Mouse (Mus musculus) adrenal gland, postnatal 4 days (tissue): ENCODE data around the gene Prkab2. TPM values are rescaled to one million over a fixed set of nuclear protein-coding genes. Genes with fewer than 3 reads are reported as not detected.

ENCODE experiments used
- DNase-seq, 2 experiments: peaks; one replicate each; pipeline ENCODE4 v3.0.0; 2021 to 2022; ENCODE audit warnings: low spot score in 2 of 2, mixed read lengths in 2 of 2
- long read RNA-seq, 2 experiments: library from polyadenylated mRNA; stranded (forward); transcript quantifications; one replicate each; pipeline ENCODE4 v2.0.0; 2021
- total RNA-seq, 2 experiments: library from RNA; stranded (reverse); gene quantifications; 2 replicates each; pipeline ENCODE4 v1.2.3; 2021

The Prkab2 gene
- total RNA-seq, result 1 to 10 TPM; 9.4 to 9.8 TPM
- long read RNA-seq, experiment 1, partial matches to known transcripts, result 1 of 2 reads
- long read RNA-seq, experiment 1, other reads (novel, unspliced or antisense), result 1 of 2 reads
- long read RNA-seq, experiment 2, partial matches to known transcripts, result 2 of 7 reads
- long read RNA-seq, experiment 2, other reads (novel, unspliced or antisense), result 5 of 7 reads

GRCm38 (mm10) chr3:97657655-97658411 lies at the start of gene Prkab2:
Prkab2 (plus strand) TSS chr3:97658193.
- DNase-seq, result peak; percentile 98 to 100

GRCm38 (mm10) chr3:97609201-97609844 lies 48.7 kb upstream of the Prkab2 start:
- no peak for DNase-seq

DNA sequence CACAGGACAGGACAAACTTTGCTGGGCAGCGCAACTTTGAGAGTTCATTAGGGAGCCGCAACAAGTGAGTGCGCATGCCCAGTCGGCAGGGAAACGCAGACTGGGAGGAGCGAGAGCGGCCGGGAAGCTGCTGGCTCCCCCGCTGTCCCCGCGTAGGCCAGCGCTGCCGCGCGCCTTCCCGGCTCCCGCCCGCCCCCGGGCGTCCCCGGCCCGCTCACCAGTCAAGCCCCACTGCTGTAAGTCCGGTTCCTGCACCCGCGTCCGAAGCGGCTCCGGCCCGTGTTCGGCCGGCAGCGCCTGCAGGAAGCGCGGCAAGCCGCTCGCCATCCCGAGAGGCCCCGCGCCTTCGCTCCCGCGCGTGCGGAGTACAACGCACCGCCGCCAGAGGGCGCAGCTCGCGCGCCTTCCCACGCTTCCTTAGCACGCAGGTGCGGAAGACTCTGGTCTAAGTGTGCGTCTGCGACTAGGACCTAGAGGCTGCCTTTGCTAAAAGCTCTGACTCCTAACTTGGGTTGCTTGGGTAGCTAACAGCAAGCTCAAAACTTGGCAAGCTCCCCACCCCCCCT lies 48.1 kb upstream of the Prkab2 start, which contains the start of gene Chd1l:
Chd1l (minus strand) TSS at position 359 of the 566 bp plus-strand sequence.
- DNase-seq, result peak; percentile 82 to 84

DNA sequence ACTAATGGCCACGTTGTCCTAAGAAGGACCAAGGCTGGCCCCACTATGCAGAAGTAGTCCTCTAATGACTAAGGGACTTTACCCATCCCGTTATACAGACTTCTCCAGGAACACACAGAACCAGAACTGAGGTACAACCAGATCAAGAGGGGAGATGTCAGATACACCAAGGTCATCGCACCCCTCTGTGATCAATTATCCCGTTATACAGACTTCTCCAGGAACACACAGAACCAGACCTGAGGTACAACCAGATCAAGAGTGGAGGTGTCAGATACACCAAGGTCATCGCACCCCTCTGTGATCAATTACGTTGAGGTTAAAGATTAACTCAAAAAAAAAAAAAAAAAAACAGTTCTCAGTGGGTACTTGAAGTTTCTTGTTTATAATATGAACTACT lies 47.0 kb upstream of the Prkab2 start:
- no peak for DNase-seq

DNA sequence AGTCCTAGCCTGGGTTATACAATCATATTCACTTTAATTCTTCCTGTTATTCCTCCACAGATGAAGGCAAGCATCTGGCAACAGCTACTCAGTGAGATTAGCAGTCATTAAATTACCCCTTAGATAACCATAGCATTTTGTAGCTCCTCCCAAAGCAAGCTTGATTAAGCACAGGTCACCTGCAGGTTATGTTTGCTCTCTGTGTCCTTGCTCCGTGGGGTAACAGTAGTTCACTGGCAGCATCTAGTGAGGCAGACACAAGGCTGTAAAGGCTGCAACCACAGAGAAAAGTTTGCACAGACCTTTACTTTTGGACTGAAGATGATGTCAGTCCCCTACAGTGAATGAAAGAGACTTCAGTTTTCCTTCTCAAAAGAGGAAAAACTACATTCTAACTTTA lies 42.8 kb upstream of the Prkab2 start:
- DNase-seq, result no peak

- DNase-seq, result no peak
These were observed 42.1 kb upstream of the Prkab2 start for GRCm38 (mm10) chr3:97615933-97616332.

GRCm38 (mm10) chr3:97617091-97617825 lies 40.7 kb upstream of the Prkab2 start:
- DNase-seq, result no peak

GRCm38 (mm10) chr3:97617899-97618298 lies 40.1 kb upstream of the Prkab2 start:
- DNase-seq, result no peak

- DNase-seq, result no peak
These were observed 37.3 kb upstream of the Prkab2 start for GRCm38 (mm10) chr3:97620657-97621056.

DNA sequence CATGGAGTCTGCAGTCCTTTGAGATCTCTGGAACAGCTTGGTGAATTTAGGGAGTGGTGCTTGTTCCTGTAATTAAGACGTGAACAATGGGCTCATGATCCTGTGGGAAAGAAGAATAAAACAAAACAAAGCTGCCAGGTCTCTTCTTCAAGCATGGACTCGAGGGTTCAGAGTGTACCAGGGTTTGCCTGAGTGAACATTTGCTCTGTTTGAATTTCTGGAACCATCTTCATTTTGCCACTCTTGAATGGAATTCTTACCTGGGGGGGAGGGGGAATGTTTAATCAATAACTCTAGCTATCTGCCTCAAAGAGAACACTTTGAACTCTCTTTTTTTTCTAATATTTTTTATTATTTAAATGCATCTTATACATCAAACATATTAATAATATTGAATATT lies 33.4 kb upstream of the Prkab2 start:
- no peak for DNase-seq

DNA sequence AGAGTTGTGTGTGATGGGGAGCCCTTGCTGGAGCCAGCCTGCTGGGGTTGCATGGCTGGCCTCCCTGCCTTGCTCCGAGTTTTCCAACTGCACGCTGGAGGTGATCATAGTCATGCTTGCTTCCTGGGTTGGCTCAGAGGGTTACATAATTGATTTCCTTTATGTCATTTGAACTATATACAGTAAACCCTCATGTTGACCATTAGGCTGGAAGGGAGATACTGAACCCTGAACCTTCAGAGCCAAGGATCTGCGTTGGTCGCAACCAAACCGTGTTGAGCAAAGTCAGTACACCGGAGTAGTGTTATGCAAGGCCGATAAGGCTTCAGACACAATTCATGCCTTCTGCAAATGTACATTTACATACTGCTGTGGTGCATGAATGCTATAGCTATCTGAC lies 30.1 kb upstream of the Prkab2 start:
- no peak for DNase-seq

GRCm38 (mm10) chr3:97628391-97629001 lies 29.5 kb upstream of the Prkab2 start, which contains the start of gene Fmo5:
Fmo5 (plus strand) TSS chr3:97628804.
- peak; percentile 23 to 44 for DNase-seq

DNA sequence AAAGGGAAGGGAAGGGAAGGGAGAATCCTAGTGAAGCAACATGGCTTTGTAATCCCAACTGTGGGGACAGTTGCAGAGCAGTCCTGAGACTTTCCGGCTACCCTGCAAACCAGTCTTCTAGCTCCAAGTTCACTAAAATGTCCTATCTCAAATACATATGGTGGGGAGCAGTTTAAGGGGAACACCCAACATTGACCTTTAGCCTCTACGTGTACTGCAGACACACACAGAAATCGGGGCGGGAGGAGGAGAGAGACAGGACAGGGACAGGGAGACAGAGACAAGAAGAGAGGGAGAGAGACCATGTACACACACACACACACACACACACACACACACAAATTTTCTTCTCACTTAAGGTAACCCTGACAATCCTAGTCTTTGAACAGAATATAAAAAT lies 28.1 kb upstream of the Prkab2 start:
- no peak for DNase-seq

DNA sequence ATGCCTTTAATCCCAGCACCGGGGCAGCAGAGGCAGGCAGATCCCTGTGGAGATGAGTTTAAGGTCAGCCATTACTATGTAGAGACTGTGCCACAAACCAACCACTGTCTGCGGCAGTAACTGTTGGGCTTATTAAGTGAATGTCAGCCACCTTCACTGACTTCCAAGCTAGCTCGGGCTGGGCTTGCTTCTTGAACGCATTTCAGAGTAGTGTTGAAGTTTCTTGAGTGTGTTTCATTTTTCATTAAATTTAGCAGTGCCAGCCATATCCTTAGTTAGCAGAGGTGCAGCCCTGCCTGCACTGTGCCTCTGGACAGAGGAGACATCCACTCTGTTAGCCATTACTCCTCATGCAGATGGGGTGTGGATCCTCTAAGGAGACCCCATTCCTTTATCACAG lies 27.2 kb upstream of the Prkab2 start:
- no peak for DNase-seq

- no peak for DNase-seq
These were observed 26.6 kb upstream of the Prkab2 start for GRCm38 (mm10) chr3:97631258-97631860.

DNA sequence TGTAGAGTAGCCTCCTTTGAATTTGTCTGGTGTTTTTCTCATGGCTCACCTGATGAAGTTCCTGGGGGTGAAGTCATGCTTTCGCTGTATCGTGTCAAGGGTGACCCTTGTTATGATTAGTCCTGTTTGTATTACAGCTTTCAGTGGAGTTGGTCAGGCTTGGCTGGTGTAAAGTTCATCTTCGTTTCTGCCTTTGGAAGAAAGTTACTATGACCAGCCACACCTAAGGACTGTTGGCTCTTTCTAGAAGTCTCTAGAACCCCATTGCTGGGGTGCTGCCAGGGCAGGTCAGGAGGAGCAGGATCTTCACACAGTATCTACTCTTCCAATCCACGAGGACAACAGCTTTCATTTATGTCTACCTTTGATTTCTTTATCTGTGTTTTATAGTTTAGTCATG lies 24.5 kb upstream of the Prkab2 start:
- no peak for DNase-seq

DNA sequence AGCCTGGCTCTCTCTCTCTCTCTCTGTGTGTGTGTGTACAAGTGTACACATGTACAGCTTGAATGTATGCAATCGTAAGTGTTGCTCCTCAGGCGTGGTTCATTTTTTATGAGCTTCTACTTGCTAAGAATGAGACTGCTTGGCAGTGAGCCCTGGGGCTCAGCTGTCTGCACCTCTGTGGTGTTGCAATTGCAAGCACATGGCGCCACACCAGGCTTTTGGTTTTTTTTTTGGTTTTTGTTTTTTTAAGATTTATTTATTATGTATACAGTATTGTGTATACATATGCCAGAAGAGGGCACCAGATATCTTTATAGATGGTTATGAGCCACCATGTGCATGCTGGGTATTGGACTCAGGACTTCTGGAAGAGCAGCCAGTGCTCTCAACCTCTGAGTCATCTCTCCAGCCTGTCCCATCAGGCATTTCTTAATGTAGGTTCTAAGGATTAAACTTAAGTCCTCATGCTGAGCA lies 23.7 kb upstream of the Prkab2 start:
- DNase-seq, result no peak

- DNase-seq, result no peak
These were observed 16.6 kb upstream of the Prkab2 start for GRCm38 (mm10) chr3:97641396-97641795.

DNA sequence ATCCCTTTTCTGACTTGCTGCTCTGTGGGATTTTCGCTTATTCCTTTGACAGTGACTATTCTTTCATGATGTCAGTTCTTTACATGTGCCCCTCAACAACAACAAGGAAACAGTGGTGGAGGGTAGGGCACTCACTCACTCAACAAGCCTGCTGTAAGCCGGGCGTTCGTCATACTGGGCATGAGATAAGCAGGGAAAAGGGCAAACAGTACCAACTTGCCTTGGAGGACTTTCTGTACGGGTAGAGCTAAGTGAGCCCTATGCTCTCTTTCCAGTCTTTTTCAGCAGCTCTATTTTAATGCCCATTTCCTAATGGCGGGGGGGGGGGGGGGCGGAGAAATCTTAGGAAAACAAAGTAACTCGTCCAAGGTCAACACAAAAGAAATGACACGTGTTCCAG lies 16.0 kb upstream of the Prkab2 start:
- no peak for DNase-seq

DNA sequence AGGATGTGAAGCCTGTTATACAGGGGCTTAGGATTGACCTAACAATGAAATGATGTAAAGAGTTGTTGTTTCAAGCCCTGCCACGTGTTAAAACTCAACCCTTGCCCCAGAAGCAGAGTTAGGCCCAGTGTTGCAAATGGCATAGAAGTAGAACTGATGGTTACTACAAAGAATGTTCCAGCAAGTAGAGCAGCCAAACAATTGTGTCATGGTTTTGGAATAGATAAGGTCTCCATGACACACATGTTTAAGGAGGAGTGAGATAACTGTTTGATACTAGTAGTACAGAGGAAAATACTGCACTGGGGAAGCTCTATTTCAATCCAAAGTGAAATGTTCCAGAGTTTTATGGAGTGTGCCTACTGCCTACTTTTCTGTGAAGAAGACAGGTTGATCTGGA lies 9.5 kb upstream of the Prkab2 start:
- DNase-seq, result no peak
